Mouse (Mus musculus) lung, postnatal 0 days (tissue): ENCODE results near the gene Ntrk3. TPM values are rescaled to one million over a fixed set of nuclear protein-coding genes. Genes with fewer than 3 reads are reported as not detected.

Experiments used
- ATAC-seq: fragments of 200-750 bp; cut with Nextera tagmentation; 2 replicates; pipeline ENCODE4 v1.8.0; 2017; ENCODE audit warnings: moderate library complexity
- DNase-seq: peaks from one replicate; pipeline ENCODE4 v3.0.0-alpha.2; 2016; ENCODE audit warnings: low spot score
- H3K27ac ChIP-seq: fragments of 300-500 bp; sonication (generic); 2 replicates; pipeline ENCODE4 v1.5.1; 2014; ENCODE audit warnings: antibody characterized with exemption, mild to moderate bottlenecking, low read length, mixed read lengths
- H3K27me3 ChIP-seq: fragments of 300-500 bp; sonication (generic); replicated peaks from 2 replicates; pipeline ENCODE4 v1.6.1; 2014; ENCODE audit warnings: low read length, mixed read lengths; ENCODE audit not compliant: insufficient read depth
- H3K36me3 ChIP-seq: fragments of 300-500 bp; sonication (generic); 2 replicates; pipeline ENCODE4 v1.6.1; 2014; ENCODE audit warnings: low read length, mixed read lengths; ENCODE audit not compliant: insufficient read depth
- H3K4me1 ChIP-seq: fragments of 300-500 bp; sonication (generic); 2 replicates; pipeline ENCODE4 v1.6.1; 2014; ENCODE audit warnings: antibody characterized with exemption, low read depth, low read length, mixed read lengths; ENCODE audit not compliant: insufficient read depth
- H3K4me2 ChIP-seq: fragments of 300-500 bp; sonication (generic); replicated peaks from 2 replicates; pipeline ENCODE4 v1.6.1; 2014; ENCODE audit warnings: low read depth, mild to moderate bottlenecking, low read length, moderate library complexity, mixed read lengths
- H3K4me3 ChIP-seq: fragments of 300-500 bp; sonication (generic); 2 replicates; pipeline ENCODE4 v1.5.1; 2014; ENCODE audit warnings: low read depth, low read length
- H3K9ac ChIP-seq: fragments of 300-500 bp; sonication (generic); replicated peaks from 2 replicates; pipeline ENCODE4 v1.6.1; 2014; ENCODE audit warnings: low read depth, mild to moderate bottlenecking
- H3K9me3 ChIP-seq: fragments of 300-500 bp; sonication (generic); 2 replicates; pipeline ENCODE4 v1.6.1; 2016; ENCODE audit warnings: low read length, mixed read lengths
- CTCF ChIP-seq: IDR thresholded peaks from 2 replicates; pipeline ENCODE4 v1.5.1; 2016; ENCODE audit warnings: antibody characterized with exemption, mild to moderate bottlenecking
- EP300 ChIP-seq: IDR thresholded peaks from 2 replicates; pipeline ENCODE4 v1.6.1; 2016; ENCODE audit warnings: antibody characterized with exemption, mild to moderate bottlenecking, control low read depth
- WGBS: fragments of 180-500 bp; shearing (Covaris S2); extraction: QIAGEN DNeasy Blood & Tissue Kit; methylation state at CpG from one replicate; pipeline ENCODE4 v1.1.7; 2014; 5-methylcytosine and 5-hydroxymethylcytosine counted together
- polyA plus RNA-seq: library from polyadenylated mRNA; unstranded; fragments of >200 nt; fragmentation: Nextera tagmentation; extraction: Ambion mirVana; gene quantifications from 2 replicates; pipeline ENCODE4 v1.2.1, GENCODE M21; 2015

Ntrk3 gene
- polyA plus RNA-seq, 1 experiment from 2014 or later = 1.3 TPM

DNA sequence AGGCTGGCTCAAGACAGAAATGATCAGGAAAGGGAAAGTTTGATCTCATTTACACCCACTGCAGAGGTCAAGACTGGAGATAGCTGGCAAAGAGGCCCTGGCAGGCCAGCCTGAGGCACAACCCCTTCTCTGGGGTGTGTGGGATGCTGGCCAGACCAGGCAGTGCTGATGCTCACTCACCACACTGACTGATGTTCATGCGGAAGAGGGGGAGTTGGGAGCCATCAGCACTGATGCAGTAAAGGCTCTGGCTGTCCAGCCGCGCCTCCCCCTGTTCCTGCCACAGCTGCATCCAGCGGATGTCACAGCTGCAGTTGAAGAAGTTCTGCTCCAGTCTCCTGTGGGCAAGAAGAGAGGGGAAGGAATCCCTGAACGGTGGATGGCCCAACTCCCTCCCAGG is 275.2 kb downstream of the Ntrk3 start:
- Histone ChIP-seq H3K4me2 (no peak overlapping the region), H3K4me3 (no peak overlapping the region), H3K9ac (no peak overlapping the region), H3K27me3 (no peaks in the 10 kb centered on the region), H3K4me1 (no peaks in the 10 kb centered on the region), H3K9me3 (no peaks in the 10 kb centered on the region), H3K36me3 (no peaks in the 10 kb centered on the region), H3K27ac (no peak overlapping the region)
- DNase-seq (no peak), ATAC-seq (no peak)
- WGBS = 57% methylated on average over 5 of the region's 5 CpGs
- no peak for TF ChIP-seq CTCF
- TF ChIP-seq EP300 = no peak

DNA sequence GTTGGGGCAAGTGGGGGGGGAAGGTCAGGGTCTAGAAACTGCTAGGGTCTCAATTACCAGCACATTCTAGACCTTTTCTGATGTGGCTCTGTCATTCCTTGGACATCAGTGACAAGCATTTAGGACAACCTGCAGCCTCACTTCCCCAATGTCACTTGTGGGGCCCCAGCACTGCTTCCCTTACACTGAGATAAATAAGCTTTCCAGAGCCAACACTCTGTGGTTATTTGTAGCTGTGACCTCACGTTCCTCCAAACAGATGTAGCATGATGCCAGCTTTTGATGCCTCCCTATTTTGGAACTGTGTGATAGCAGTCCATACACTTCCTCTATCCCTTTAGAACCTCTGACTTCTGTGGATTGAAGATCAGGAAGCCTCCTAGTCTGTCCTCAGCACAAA is 278.8 kb downstream of the Ntrk3 start:
- 56% methylated on average over 1 of the region's 1 CpGs for WGBS
- no peak overlapping the region for H3K4me2 ChIP-seq
- no peak for TF ChIP-seq CTCF
- TF ChIP-seq EP300 = no peak
- no peak for ATAC-seq
- no peak overlapping the region for H3K4me3 ChIP-seq
- H3K27ac ChIP-seq = no peak overlapping the region
- no peaks in the 10 kb centered on the region for H3K27me3 ChIP-seq
- H3K9me3 ChIP-seq = no peaks in the 10 kb centered on the region
- no peak overlapping the region for H3K9ac ChIP-seq
- H3K4me1 ChIP-seq = no peaks in the 10 kb centered on the region
- no peaks in the 10 kb centered on the region for H3K36me3 ChIP-seq
- no peak for DNase-seq

DNA sequence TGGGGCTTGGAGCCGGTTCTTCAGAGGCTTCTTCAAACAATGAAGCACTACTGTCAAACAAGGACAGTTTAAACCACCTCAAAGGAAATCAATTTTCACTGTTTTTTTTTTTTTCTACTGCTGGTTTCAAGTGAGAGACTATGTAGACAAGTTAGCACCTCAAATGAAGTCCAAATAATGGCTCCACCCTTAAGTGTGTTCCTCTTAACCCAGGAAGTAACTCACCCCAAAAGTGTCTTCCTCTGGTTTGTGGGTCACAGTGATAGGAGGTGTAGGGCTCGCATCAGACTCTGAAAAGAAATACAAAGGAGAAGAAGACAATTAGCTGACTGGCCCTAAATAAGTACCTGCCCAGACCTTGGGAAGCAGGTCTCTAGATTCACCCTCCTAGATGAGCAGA is 286.1 kb downstream of the Ntrk3 start:
- no peak for ATAC-seq
- no peak overlapping the region for H3K27ac ChIP-seq
- no peak for DNase-seq
- H3K4me2 ChIP-seq = no peak overlapping the region
- TF ChIP-seq EP300 (no peak), CTCF (no peak)
- H3K9ac ChIP-seq = no peak overlapping the region
- WGBS = 58% methylated on average over 2 of the region's 2 CpGs
- no peaks in the 10 kb centered on the region for H3K4me1 ChIP-seq
- H3K4me3 ChIP-seq = no peak overlapping the region
- no peaks in the 10 kb centered on the region for H3K36me3 ChIP-seq
- no peaks in the 10 kb centered on the region for H3K27me3 ChIP-seq
- no peaks in the 10 kb centered on the region for H3K9me3 ChIP-seq

DNA sequence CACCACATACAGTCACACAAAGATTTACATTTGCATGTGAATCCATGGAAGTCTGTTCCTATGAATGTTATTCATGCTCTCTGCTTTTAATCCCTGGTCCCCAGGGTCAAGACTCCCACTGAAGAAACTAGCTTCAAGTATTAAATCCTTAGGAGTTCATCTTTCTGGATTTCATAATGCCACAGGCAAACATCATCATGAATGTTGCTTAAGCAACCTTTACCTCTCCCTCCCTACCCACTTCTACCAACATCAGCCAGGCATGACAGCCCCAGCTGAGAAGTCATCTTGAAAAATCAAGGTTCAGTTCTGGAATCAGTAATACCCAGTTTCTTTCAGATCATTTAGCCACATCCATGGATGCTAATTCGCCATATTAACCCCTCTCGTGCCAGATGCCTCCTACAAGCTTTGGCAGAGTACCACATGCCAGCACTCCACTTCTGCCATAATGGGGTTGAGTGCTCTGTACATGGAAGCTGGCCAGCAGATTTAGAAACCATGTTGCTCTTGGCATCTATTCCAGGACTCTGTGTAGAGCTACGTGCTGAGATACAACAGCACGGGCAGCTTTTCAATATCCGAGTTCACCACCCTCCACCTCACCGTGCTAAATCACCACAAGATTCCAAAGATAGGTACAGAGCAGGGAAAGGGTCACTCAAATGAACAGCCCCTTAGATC is 287.8 kb downstream of the Ntrk3 start:
- ATAC-seq (no peak), DNase-seq (no peak)
- H3K4me2 ChIP-seq = no peak overlapping the region
- no peaks in the 10 kb centered on the region for H3K9me3 ChIP-seq
- H3K4me3 ChIP-seq = no peak overlapping the region
- no peaks in the 10 kb centered on the region for H3K27me3 ChIP-seq
- 84% methylated on average over 6 of the region's 6 CpGs for WGBS
- no peak overlapping the region for H3K27ac ChIP-seq
- H3K4me1 ChIP-seq = no peaks in the 10 kb centered on the region
- no peak for TF ChIP-seq EP300
- TF ChIP-seq CTCF = no peak
- H3K9ac ChIP-seq = no peak overlapping the region
- H3K36me3 ChIP-seq = no peaks in the 10 kb centered on the region

DNA sequence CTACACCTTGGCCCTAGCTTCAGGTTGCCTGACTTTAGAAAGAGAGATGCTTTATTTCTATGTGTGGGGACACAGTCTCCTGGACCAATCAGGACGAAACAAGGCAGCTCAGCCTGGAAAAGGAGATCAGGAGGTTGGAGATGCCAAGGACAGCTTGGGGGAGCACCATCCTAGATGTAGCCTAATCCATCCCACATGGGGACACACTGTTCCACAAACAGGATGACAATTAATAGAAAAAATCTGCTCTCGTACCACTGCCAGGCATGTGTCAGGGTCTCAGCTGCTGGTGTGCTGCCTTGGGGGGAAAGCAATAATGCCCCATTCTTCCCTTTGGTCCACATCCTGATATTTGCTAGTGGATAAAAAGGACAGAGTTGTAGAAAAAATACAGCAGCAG is 289.0 kb downstream of the Ntrk3 start:
- TF ChIP-seq CTCF (no peak), EP300 (no peak)
- H3K9me3 ChIP-seq = no peaks in the 10 kb centered on the region
- no peak overlapping the region for H3K9ac ChIP-seq
- no peaks in the 10 kb centered on the region for H3K36me3 ChIP-seq
- H3K27ac ChIP-seq = no peak overlapping the region
- H3K27me3 ChIP-seq = no peaks in the 10 kb centered on the region
- H3K4me2 ChIP-seq = no peak overlapping the region
- DNase-seq = no peak
- WGBS = 82% methylated on average over 2 of the region's 2 CpGs
- ATAC-seq = no peak
- no peak overlapping the region for H3K4me3 ChIP-seq
- no peaks in the 10 kb centered on the region for H3K4me1 ChIP-seq

DNA sequence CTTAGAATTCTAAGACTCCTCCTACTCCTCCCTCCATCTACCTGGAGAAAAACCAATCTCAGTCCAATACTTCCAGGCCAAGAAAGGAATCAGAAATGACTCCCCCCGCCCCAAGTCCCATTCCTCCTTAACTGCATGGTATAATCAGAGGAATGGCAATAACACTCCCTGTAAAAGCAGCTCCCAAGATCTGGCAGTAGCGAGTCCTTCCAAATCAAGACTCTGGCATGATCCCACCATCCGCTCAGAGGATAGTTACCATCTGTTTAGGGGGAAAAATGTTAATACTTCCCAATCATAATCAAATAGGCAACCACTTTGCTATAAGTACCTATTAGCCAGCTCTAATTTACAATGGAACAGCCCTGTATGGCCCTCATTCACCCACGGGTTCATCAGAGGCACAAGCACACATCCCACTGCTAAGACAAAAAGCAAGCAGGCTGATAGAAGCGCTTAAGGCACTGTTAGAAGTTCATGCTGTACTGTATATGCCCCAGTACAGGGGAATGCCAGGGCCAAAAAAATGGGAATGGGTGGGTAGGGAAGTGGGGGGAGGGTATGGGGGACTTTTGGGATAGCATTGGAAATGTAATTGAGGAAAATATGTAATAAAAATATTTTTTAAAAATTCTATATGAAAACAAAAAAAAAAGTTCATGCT is 294.3 kb downstream of the Ntrk3 start:
- no peak overlapping the region for H3K4me3 ChIP-seq
- 81% methylated on average over 5 of the region's 5 CpGs for WGBS
- ATAC-seq (no peak), DNase-seq (no peak)
- TF ChIP-seq EP300 (no peak), CTCF (no peak)
- H3K4me1 ChIP-seq = no peaks in the 10 kb centered on the region
- H3K27me3 ChIP-seq = no peaks in the 10 kb centered on the region
- no peak overlapping the region for H3K9ac ChIP-seq
- no peaks in the 10 kb centered on the region for H3K9me3 ChIP-seq
- no peak overlapping the region for H3K27ac ChIP-seq
- H3K4me2 ChIP-seq = no peak overlapping the region
- no peaks in the 10 kb centered on the region for H3K36me3 ChIP-seq
